In the genomic region with DNA sequence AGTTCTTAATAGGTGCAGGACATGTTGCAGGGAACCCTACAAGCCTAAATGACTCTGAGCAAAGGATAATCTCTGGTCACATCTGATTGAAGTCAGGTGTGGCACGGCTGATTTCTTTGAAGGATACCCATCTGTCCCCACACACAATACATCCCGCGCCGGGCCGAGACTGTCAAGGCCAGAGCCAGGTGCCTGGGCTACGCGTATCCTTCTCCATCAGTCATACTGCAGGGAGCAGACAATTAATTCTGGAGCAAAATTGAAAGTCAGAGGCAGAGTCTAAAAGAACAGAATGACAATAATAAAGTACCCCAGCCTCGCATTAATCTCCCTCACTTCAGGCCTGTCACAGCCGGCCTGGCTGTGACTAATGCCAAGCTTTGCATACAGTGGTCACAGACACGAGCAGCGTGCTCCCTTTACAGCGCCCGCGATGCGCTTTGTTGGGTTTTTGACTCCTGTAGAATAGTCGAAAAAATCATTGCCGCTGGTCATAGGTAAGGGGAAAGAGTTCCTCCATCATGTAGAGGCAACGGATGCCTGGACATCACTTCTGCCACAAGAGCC, we compare ENCODE assay signal across 26 mouse cellular contexts.
DNase-seq lines count a peak whose midpoint lies in the region; ATAC-seq lines count a peak whose summit lies in the region.
"Had no signal": no experiment of that assay in that cellular context is flagged by ENCODE, and none has a peak within 500 bp of the region (broad histone marks: within the 10 kb centered on the region; RNA-seq: fewer than 3 reads in every experiment).

No protein-coding gene starts in this region.

- H3K27me3 ChIP-seq in midbrain, embryonic 13.5 days: no peaks in the 10 kb centered on the region
- H3K27me3 ChIP-seq in midbrain, embryonic 11.5 days (ENCODE audit: control insufficient read depth, insufficient read depth, low read length): no peaks in the 10 kb centered on the region
- H3K27me3 ChIP-seq in hindbrain, embryonic 10.5 days (ENCODE audit: insufficient read depth, poor library complexity, severe bottlenecking): no peaks in the 10 kb centered on the region
- H3K27me3 ChIP-seq in hindbrain, embryonic 13.5 days: no peaks in the 10 kb centered on the region
- H3K27me3 ChIP-seq in neural tube, embryonic 13.5 days: no peaks in the 10 kb centered on the region
- H3K27me3 ChIP-seq: CH12.LX; embryonic facial prominence, embryonic 15.5 days; forebrain, embryonic 15.5 days; heart, embryonic 13.5 days; liver, embryonic 13.5 days had no signal

- no peaks in the 10 kb centered on the region for H3K4me1 ChIP-seq in midbrain, embryonic 13.5 days (replicated peaks)
- no peaks in the 10 kb centered on the region for H3K4me1 ChIP-seq in midbrain, embryonic 11.5 days (ENCODE audit: control insufficient read depth, insufficient read depth, low read length)
- 0 out of 2 replicates have a peak, but pooled peaks cover 5% of the 10 kb centered on the region for H3K4me1 ChIP-seq in hindbrain, embryonic 10.5 days (replicated peaks)
- H3K4me1 ChIP-seq in hindbrain, embryonic 13.5 days (replicated peaks): peaks cover 20% of the 10 kb centered on the region
- H3K4me1 ChIP-seq in neural tube, embryonic 13.5 days (replicated peaks): peaks cover 26% of the 10 kb centered on the region
- H3K4me1 ChIP-seq: embryonic facial prominence, embryonic 15.5 days; heart, embryonic 13.5 days; liver, embryonic 13.5 days had no signal

- no peak overlapping the region for H3K4me2 ChIP-seq in midbrain, embryonic 13.5 days (replicated peaks)
- H3K4me2 ChIP-seq in midbrain, embryonic 11.5 days: no peak overlapping the region
- H3K4me2 ChIP-seq in hindbrain, embryonic 13.5 days: no peak overlapping the region
- H3K4me2 ChIP-seq in neural tube, embryonic 13.5 days: no peak overlapping the region
- H3K4me2 ChIP-seq: embryonic facial prominence, embryonic 15.5 days; forebrain, embryonic 15.5 days; heart, embryonic 13.5 days; liver, embryonic 13.5 days had no signal

- no peak overlapping the region for H3K27ac ChIP-seq in midbrain, embryonic 13.5 days
- H3K27ac ChIP-seq in midbrain, embryonic 11.5 days (ENCODE audit: low read depth, low read length): no peak overlapping the region
- no peak overlapping the region for H3K27ac ChIP-seq in hindbrain, embryonic 10.5 days
- H3K27ac ChIP-seq in hindbrain, embryonic 13.5 days: no peak overlapping the region
- H3K27ac ChIP-seq in neural tube, embryonic 13.5 days (replicated peaks): no peak overlapping the region
- H3K27ac ChIP-seq: embryonic facial prominence, embryonic 15.5 days; forebrain, embryonic 15.5 days; heart, embryonic 13.5 days; kidney, postnatal 0 days; liver, embryonic 13.5 days had no signal

- 75% methylated on average over 18 of the region's 18 CpGs for WGBS in midbrain, embryonic 13.5 days
- 86% methylated on average over 18 of the region's 18 CpGs for WGBS in midbrain, embryonic 11.5 days
- WGBS in hindbrain, embryonic 10.5 days: 85% methylated on average over 18 of the region's 18 CpGs
- WGBS in hindbrain, embryonic 13.5 days: 47% methylated on average over 18 of the region's 18 CpGs
- 46% methylated on average over 18 of the region's 18 CpGs for WGBS in neural tube, embryonic 13.5 days

- no peaks in the 10 kb centered on the region for H3K36me3 ChIP-seq in midbrain, embryonic 13.5 days
- no peaks in the 10 kb centered on the region for H3K36me3 ChIP-seq in midbrain, embryonic 11.5 days (ENCODE audit: control insufficient read depth, insufficient read depth, low read length)
- no peaks in the 10 kb centered on the region for H3K36me3 ChIP-seq in hindbrain, embryonic 10.5 days
- no peaks in the 10 kb centered on the region for H3K36me3 ChIP-seq in hindbrain, embryonic 13.5 days
- H3K36me3 ChIP-seq in neural tube, embryonic 13.5 days: no peaks in the 10 kb centered on the region
- H3K36me3 ChIP-seq: embryonic facial prominence, embryonic 15.5 days; forebrain, embryonic 15.5 days; G1E; heart, embryonic 13.5 days; liver, embryonic 13.5 days had no signal

- H3K9me3 ChIP-seq in midbrain, embryonic 13.5 days: no peaks in the 10 kb centered on the region
- no peaks in the 10 kb centered on the region for H3K9me3 ChIP-seq in midbrain, embryonic 11.5 days (ENCODE audit: control insufficient read depth, low read length)
- no peaks in the 10 kb centered on the region for H3K9me3 ChIP-seq in hindbrain, embryonic 10.5 days
- no peaks in the 10 kb centered on the region for H3K9me3 ChIP-seq in hindbrain, embryonic 13.5 days
- no peaks in the 10 kb centered on the region for H3K9me3 ChIP-seq in neural tube, embryonic 13.5 days
- H3K9me3 ChIP-seq: embryonic facial prominence, embryonic 15.5 days; forebrain, embryonic 15.5 days; heart, embryonic 13.5 days; liver, embryonic 13.5 days had no signal

- no peak overlapping the region for H3K4me3 ChIP-seq in midbrain, embryonic 13.5 days (replicated peaks)
- H3K4me3 ChIP-seq in midbrain, embryonic 11.5 days (ENCODE audit: low read depth, low read length): no peak overlapping the region
- no peak overlapping the region for H3K4me3 ChIP-seq in hindbrain, embryonic 10.5 days
- no peak overlapping the region for H3K4me3 ChIP-seq in hindbrain, embryonic 13.5 days
- H3K4me3 ChIP-seq in neural tube, embryonic 13.5 days: no peak overlapping the region
- H3K4me3 ChIP-seq: embryonic facial prominence, embryonic 15.5 days; forebrain, embryonic 15.5 days; heart, embryonic 13.5 days; liver, embryonic 13.5 days had no signal

- no peak overlapping the region for H3K9ac ChIP-seq in midbrain, embryonic 13.5 days (replicated peaks)
- H3K9ac ChIP-seq in midbrain, embryonic 11.5 days (ENCODE audit: low read length): no peak overlapping the region
- no peak overlapping the region for H3K9ac ChIP-seq in hindbrain, embryonic 13.5 days
- H3K9ac ChIP-seq in neural tube, embryonic 13.5 days: no peak overlapping the region
- H3K9ac ChIP-seq: embryonic facial prominence, embryonic 15.5 days; forebrain, embryonic 15.5 days; heart, embryonic 13.5 days; liver, embryonic 13.5 days had no signal

- 0 out of 2 replicates have a peak, but pooled peaks have one; percentile 27 for ATAC-seq in midbrain, embryonic 13.5 days
- ATAC-seq in midbrain, embryonic 11.5 days (ENCODE audit: low FRiP score): no peak
- ATAC-seq in hindbrain, embryonic 13.5 days (ENCODE audit: low FRiP score): peak; percentile 65
- ATAC-seq in neural tube, embryonic 13.5 days (ENCODE audit: low read depth): peak; percentile 62; the same call in 1 of the 2 replicates
- no peak for ATAC-seq in cerebellum, adult (ENCODE audit: insufficient number of reproducible peaks, low FRiP score, low TSS enrichment)
- ATAC-seq: forebrain, embryonic 15.5 days; Patski had no signal

- DNase-seq in midbrain, embryonic 11.5 days (ENCODE audit: low spot score, missing footprints): no peak
- peak; percentile 7 for DNase-seq in hindbrain, embryonic 10.5 days (ENCODE audit: low spot score)
- DNase-seq in cerebellum, postnatal 10 days: no peak
- DNase-seq: adrenal gland, adult 2 months; B cell, adult 2 months; cerebellum, adult 2 months; cerebellum, postnatal 36 days; gastrocnemius, postnatal 14 days; heart, adult 18-20 months; kidney, adult 2 months; layer of hippocampus, adult 9-11 months; liver, embryonic 13.5 days; lung, adult 2 months; lung, postnatal 14 days; right cerebral cortex, postnatal 14 days had no signal

Comparison
In these comparisons a context has a peak if more than half of its experiments do, and no peak if none do; other contexts are left out.
1. ATAC-seq: peak in midbrain, embryonic 13.5 days (single experiment), hindbrain, embryonic 13.5 days (single experiment) and neural tube, embryonic 13.5 days (single experiment); none in midbrain, embryonic 11.5 days (single experiment) and cerebellum, adult (single experiment).